Mouse (Mus musculus): ENCODE data around the gene Nacc2. TPM values are rescaled to one million over a fixed set of nuclear protein-coding genes. Genes with fewer than 3 reads are reported as not detected.

The Nacc2 gene
- polyA plus RNA-seq, 1 experiment from 2014 or later: 10.9 TPM

DNA sequence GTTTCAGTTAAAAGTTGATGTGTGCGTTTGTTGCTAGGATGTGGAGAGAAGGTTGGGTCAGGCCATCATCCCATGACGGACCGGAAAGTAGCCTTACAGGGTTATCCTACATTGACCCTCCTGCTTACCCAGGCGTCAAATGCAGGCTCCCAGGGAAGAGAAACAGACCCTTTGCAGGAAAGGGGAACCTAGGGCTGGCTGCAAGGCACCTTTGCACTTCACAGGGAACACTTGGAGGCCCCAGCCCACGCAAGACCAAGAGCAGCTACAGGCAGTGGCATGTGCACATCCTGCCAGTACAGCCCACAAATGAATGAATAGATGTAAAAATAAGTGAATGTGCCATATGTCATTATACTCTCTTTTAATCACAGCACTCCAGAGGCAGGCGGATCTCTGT lies 17.9 kb upstream of the Nacc2 start:
- Histone ChIP-seq H3K4me2 (ENCODE audit: low read depth, low read length) (peak overlapping the region; percentile 85), H3K27me3 (ENCODE audit: control insufficient read depth, insufficient read depth, low read depth, low read length) (no peaks in the 10 kb centered on the region), H3K9ac (ENCODE audit: low read length) (peak overlapping the region; percentile 93), H3K4me1 (replicated peaks; ENCODE audit: control insufficient read depth, insufficient read depth, low read length) (peaks cover 20% of the 10 kb centered on the region), H3K36me3 (ENCODE audit: control insufficient read depth, insufficient read depth, low read length) (peaks cover 8% of the 10 kb centered on the region; the same call in 1 of the 2 replicates), H3K9me3 (ENCODE audit: control insufficient read depth, low read length) (no peaks in the 10 kb centered on the region), H3K27ac (ENCODE audit: low read length) (peak overlapping the region; percentile 89), H3K4me3 (ENCODE audit: low read length) (peak overlapping the region; percentile 88)
- 0 out of 2 replicates have a peak, but pooled peaks have one; percentile 1 for ATAC-seq (ENCODE audit: low read depth)
- 10% methylated on average over 6 of the region's 6 CpGs for WGBS

- under 1% methylated on average over 52 of the region's 60 CpGs for WGBS
- peak; percentile 93 for ATAC-seq (ENCODE audit: low read depth)
- H3K4me1 ChIP-seq (replicated peaks; ENCODE audit: control insufficient read depth, insufficient read depth, low read length): peaks cover 17% of the 10 kb centered on the region
Measured at GRCm38 (mm10) chr2:26140292-26140819, 17.3 kb upstream of the Nacc2 start.

DNA sequence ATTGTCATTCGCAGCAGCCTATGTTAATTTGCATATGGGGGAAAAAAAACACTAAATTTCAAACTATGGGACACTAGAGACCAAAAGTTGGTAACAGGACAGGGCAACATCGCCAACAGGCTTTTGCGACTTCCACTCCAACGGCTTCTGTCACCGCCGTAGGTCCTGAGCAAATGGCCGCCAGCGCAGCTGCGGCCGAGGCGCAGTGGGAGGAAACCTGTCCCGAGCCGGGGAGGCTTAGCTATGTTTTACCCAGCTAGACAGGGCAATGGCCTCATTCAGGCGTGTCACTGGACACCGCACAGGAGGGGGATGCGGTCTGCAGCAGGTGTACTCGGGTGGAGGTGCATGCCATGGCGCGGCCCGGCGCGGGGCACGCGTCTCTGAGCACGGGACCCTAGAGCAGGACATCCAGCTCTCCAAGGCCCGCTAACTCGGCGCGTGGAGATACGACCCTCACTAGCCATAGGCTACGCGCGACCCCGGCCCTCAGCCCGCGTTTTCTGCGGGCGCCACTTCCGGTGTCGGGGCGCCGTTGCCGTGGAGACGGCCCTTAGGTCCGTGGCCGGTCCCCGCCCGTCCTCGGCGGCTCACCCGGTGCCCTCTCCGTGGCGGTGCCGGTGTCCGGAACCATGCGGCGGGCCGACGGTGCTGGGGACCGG lies 16.7 kb upstream of the Nacc2 start:
- Histone ChIP-seq H3K27ac (ENCODE audit: low read length) (peak overlapping the region; percentile 89), H3K4me2 (ENCODE audit: low read depth, low read length) (peak overlapping the region; percentile 85), H3K36me3 (ENCODE audit: control insufficient read depth, insufficient read depth, low read length) (peaks cover 11% of the 10 kb centered on the region), H3K4me3 (ENCODE audit: low read length) (peak overlapping the region; percentile 88), H3K27me3 (ENCODE audit: control insufficient read depth, insufficient read depth, low read depth, low read length) (no peaks in the 10 kb centered on the region), H3K9ac (ENCODE audit: low read length) (peak overlapping the region; percentile 93), H3K4me1 (replicated peaks; ENCODE audit: control insufficient read depth, insufficient read depth, low read length) (peaks cover 16% of the 10 kb centered on the region), H3K9me3 (ENCODE audit: control insufficient read depth, low read length) (no peaks in the 10 kb centered on the region)
- under 1% methylated on average over 47 of the region's 60 CpGs for WGBS
- peak; percentile 71 for ATAC-seq (ENCODE audit: low read depth)

More at GRCm38 (mm10) chr2:26140292-26140819, 17.3 kb upstream of the Nacc2 start:
- Histone ChIP-seq H3K4me3 (ENCODE audit: low read length) (peak overlapping the region; percentile 88), H3K4me2 (ENCODE audit: low read depth, low read length) (peak overlapping the region; percentile 85), H3K27me3 (ENCODE audit: control insufficient read depth, insufficient read depth, low read depth, low read length) (no peaks in the 10 kb centered on the region), H3K36me3 (ENCODE audit: control insufficient read depth, insufficient read depth, low read length) (peaks cover 11% of the 10 kb centered on the region), H3K9me3 (ENCODE audit: control insufficient read depth, low read length) (no peaks in the 10 kb centered on the region), H3K27ac (ENCODE audit: low read length) (peak overlapping the region; percentile 89), H3K9ac (ENCODE audit: low read length) (peak overlapping the region; percentile 93)

DNA sequence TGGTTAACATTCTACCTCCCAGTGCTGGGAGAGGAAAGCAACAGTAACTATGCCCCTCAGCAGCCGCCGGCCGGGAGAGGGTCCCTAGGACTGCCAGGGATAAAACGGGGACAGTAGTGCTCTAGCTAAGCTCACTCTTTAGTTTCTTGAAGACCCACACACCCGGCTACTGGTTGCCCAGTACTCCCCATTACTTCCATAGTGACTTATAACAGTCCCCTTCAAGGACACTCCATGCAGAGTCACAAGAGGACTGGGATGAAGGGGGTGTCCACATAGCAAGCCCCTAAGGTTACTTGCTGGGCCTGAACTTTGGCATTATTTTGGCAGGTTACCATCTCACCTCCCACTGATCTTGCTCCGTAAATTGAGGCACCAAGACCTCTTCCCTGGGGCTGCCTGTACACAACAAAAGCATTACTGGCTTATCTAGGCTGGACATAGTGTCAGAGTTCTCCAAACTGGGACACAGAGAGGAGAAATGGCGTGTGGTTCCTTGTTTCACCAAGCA lies 16.1 kb upstream of the Nacc2 start:
- WGBS: 62% methylated on average over 7 of the region's 7 CpGs
- Histone ChIP-seq H3K4me3 (ENCODE audit: low read length) (peak overlapping the region; percentile 88), H3K27me3 (ENCODE audit: control insufficient read depth, insufficient read depth, low read depth, low read length) (no peaks in the 10 kb centered on the region)

DNA sequence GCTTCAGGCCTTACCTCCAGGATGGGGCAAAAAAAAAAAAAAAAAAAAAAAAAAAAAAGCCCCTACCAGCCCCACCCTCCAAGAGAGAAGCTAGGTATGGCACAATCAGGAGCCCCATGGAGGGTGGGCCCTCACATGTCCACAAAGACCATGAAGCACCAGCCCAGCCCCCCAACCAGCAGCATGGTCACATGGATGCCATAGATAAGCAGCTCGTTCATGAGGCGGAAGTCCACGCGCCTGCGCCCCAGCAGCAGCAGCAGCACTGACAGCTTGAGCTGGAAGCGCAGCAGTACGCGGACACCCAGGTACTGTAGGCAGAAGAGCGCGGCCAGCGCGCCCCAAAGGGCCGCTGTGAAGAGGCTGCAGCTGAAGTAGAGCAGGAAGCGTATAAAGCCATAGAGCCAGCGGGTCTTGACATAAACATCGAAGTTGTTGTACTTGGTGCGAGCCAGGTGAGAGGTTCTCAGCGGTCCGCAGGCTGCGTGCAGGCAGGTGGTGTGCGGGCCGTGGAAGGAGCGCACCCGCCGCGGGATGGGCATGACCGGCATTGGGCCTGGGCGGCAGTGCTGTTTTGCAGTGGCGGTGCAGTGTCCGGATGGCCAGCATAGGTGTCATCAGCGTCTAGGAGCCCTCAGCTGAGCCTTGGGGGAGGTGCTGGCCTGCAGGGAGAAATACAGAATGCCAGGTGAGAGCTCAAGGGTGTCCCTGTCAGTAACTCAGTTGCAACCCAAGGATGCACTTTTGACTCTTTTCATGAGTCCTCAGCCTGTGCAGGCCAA lies 15.4 kb upstream of the Nacc2 start:
- no peak for ATAC-seq (ENCODE audit: low read depth)
- no peak overlapping the region for H3K27ac ChIP-seq (ENCODE audit: low read length)
- 76% methylated on average over 31 of the region's 31 CpGs for WGBS
- peaks cover 11% of the 10 kb centered on the region for H3K36me3 ChIP-seq (ENCODE audit: control insufficient read depth, insufficient read depth, low read length)
- no peaks in the 10 kb centered on the region for H3K27me3 ChIP-seq (ENCODE audit: control insufficient read depth, insufficient read depth, low read depth, low read length)
- H3K4me3 ChIP-seq (ENCODE audit: low read length): no peak overlapping the region
- H3K4me2 ChIP-seq (ENCODE audit: low read depth, low read length): peak overlapping the region; percentile 85
- peaks cover 19% of the 10 kb centered on the region for H3K4me1 ChIP-seq (replicated peaks; ENCODE audit: control insufficient read depth, insufficient read depth, low read length)
- peak overlapping the region; percentile 93; the same call in 1 of the 2 replicates for H3K9ac ChIP-seq (ENCODE audit: low read length)
- no peaks in the 10 kb centered on the region for H3K9me3 ChIP-seq (ENCODE audit: control insufficient read depth, low read length)

More for the DNA sequence above, 16.1 kb upstream of the Nacc2 start:
- H3K4me2 ChIP-seq (ENCODE audit: low read depth, low read length): peak overlapping the region; percentile 85
- H3K4me1 ChIP-seq (replicated peaks; ENCODE audit: control insufficient read depth, insufficient read depth, low read length): peaks cover 16% of the 10 kb centered on the region
- H3K36me3 ChIP-seq (ENCODE audit: control insufficient read depth, insufficient read depth, low read length): peaks cover 11% of the 10 kb centered on the region
- peak overlapping the region; percentile 89 for H3K27ac ChIP-seq (ENCODE audit: low read length)
- no peaks in the 10 kb centered on the region for H3K9me3 ChIP-seq (ENCODE audit: control insufficient read depth, low read length)
- no peak for ATAC-seq (ENCODE audit: low read depth)
- H3K9ac ChIP-seq (ENCODE audit: low read length): peak overlapping the region; percentile 93

GRCm38 (mm10) chr2:26134591-26134990 lies 11.6 kb upstream of the Nacc2 start:
- Histone ChIP-seq H3K4me3 (ENCODE audit: low read length) (no peak overlapping the region), H3K9ac (ENCODE audit: low read length) (no peak overlapping the region), H3K27me3 (ENCODE audit: control insufficient read depth, insufficient read depth, low read depth, low read length) (no peaks in the 10 kb centered on the region), H3K4me2 (ENCODE audit: low read depth, low read length) (no peak overlapping the region), H3K9me3 (ENCODE audit: control insufficient read depth, low read length) (no peaks in the 10 kb centered on the region), H3K36me3 (ENCODE audit: control insufficient read depth, insufficient read depth, low read length) (peaks cover 11% of the 10 kb centered on the region), H3K4me1 (replicated peaks; ENCODE audit: control insufficient read depth, insufficient read depth, low read length) (peaks cover 28% of the 10 kb centered on the region), H3K27ac (ENCODE audit: low read length) (no peak overlapping the region)
- no peak for ATAC-seq (ENCODE audit: low read depth)
- 84% methylated on average over 2 of the region's 2 CpGs for WGBS

- peak overlapping the region; percentile 43 for H3K4me3 ChIP-seq (ENCODE audit: low read length)
- peaks cover 17% of the 10 kb centered on the region for H3K4me1 ChIP-seq (replicated peaks; ENCODE audit: control insufficient read depth, insufficient read depth, low read length)
- WGBS: 5% methylated on average over 25 of the region's 25 CpGs
- peak; percentile 89 for ATAC-seq (ENCODE audit: low read depth)
- peak overlapping the region; percentile 71 for H3K9ac ChIP-seq (ENCODE audit: low read length)
- H3K27ac ChIP-seq (ENCODE audit: low read length): peak overlapping the region; percentile 86
- H3K36me3 ChIP-seq (ENCODE audit: control insufficient read depth, insufficient read depth, low read length): peaks cover 11% of the 10 kb centered on the region
- peak overlapping the region; percentile 66 for H3K4me2 ChIP-seq (ENCODE audit: low read depth, low read length)
- H3K9me3 ChIP-seq (ENCODE audit: control insufficient read depth, low read length): no peaks in the 10 kb centered on the region
- H3K27me3 ChIP-seq (ENCODE audit: control insufficient read depth, insufficient read depth, low read depth, low read length): no peaks in the 10 kb centered on the region
Measured at GRCm38 (mm10) chr2:26132628-26133551, 9.9 kb upstream of the Nacc2 start.

- H3K27ac ChIP-seq (ENCODE audit: low read length): no peak overlapping the region
- no peaks in the 10 kb centered on the region for H3K27me3 ChIP-seq (ENCODE audit: control insufficient read depth, insufficient read depth, low read depth, low read length)
- ATAC-seq (ENCODE audit: low read depth): no peak
- H3K4me1 ChIP-seq (replicated peaks; ENCODE audit: control insufficient read depth, insufficient read depth, low read length): peaks cover 17% of the 10 kb centered on the region
- no peak overlapping the region for H3K9ac ChIP-seq (ENCODE audit: low read length)
- WGBS: 68% methylated on average over 2 of the region's 2 CpGs
- peaks cover 3% of the 10 kb centered on the region for H3K36me3 ChIP-seq (ENCODE audit: control insufficient read depth, insufficient read depth, low read length)
- no peaks in the 10 kb centered on the region for H3K9me3 ChIP-seq (ENCODE audit: control insufficient read depth, low read length)
- no peak overlapping the region for H3K4me2 ChIP-seq (ENCODE audit: low read depth, low read length)
- no peak overlapping the region for H3K4me3 ChIP-seq (ENCODE audit: low read length)
Measured at GRCm38 (mm10) chr2:26131327-26131726, 8.3 kb upstream of the Nacc2 start.
